ENCODE assay signal across 10 mouse cellular contexts in the genomic region with DNA sequence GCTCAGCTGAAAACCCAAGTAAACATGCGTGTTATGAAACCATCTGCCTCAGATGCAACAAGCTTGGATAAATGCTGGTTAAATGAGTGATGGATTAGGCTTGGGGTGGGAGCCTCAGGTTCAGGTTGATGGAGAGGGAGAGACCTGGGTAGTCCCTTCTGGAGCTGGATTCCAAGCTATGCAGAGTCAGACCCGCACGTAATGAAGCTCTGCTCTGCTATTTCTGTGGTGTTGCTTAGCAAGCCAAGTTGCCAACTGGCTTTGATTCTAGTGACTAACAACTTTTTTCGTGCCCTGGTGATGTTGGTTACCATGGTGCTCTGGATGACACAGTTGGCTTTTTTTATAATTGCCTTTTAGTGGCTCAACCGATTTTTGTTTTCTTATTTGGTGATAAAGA. TPM values are rescaled to one million over a fixed set of nuclear protein-coding genes. Genes with fewer than 3 reads are reported as not detected.
DNase-seq lines count a peak whose midpoint lies in the region; TF ChIP-seq lines count a peak whose summit lies in the region.
"Had no signal": no experiment of that assay in that cellular context is flagged by ENCODE, and none has a peak within 500 bp of the region (broad histone marks: within the 10 kb centered on the region; RNA-seq: fewer than 3 reads in every experiment).

No protein-coding gene starts in this region.

- peak; percentile 50 for DNase-seq in kidney, adult 11 months
- no peak for DNase-seq in kidney, adult 8-10 months
- peak; percentile 69 for DNase-seq in brain, embryonic 14.5 days (ENCODE audit: low read depth)
- DNase-seq in frontal cortex, postnatal 36 days (ENCODE audit: low spot score in 2 of 2): peak; percentile 62 to 81
- DNase-seq in left cerebral cortex, adult 8-10 months (ENCODE audit: low spot score in 2 of 2): peak; percentile 43 to 77
- DNase-seq in adrenal gland, postnatal 14 days: no peak
- DNase-seq in urinary bladder, postnatal 25 days (ENCODE audit: low spot score): no peak
- no peak for DNase-seq in adrenal gland, adult 18-20 months (ENCODE audit: low spot score in 2 of 2)
- DNase-seq: gastrocnemius, postnatal 10 days; spleen, adult 18-20 months had no signal

- no peak for TF ChIP-seq CTCF in brain, embryonic 14.5 days (IDR thresholded peaks at IDR 0.05; ENCODE audit: borderline replicate concordance, extremely low read depth, insufficient read depth, insufficient read length)

- no peak for TF ChIP-seq POLR2A in brain, embryonic 14.5 days (IDR thresholded peaks at IDR 0.05; ENCODE audit: borderline replicate concordance, extremely low read depth, insufficient read depth, insufficient read length, poor library complexity, severe bottlenecking)

RNA-seq across cellular contexts. Expression of a gene that starts 11.9 kb away (rescaled TPM):
- polyA plus RNA-seq in brain, embryonic 14.5 days (2012; rRNA removed): 3.7 and 5.8 TPM in 2 replicates
- total RNA-seq in left cerebral cortex, adult 8-10 months (2022): 100 to 1,000 TPM in 1 of 4 experiments, 10 to 100 TPM in 3; 92.3 to 104 (median 96.8) TPM
- total RNA-seq in adrenal gland, postnatal 14 days (2021): 0.41 and 0.48 TPM in 2 replicates
- under 1 TPM; 0.29 to 0.33 TPM for total RNA-seq in adrenal gland, adult 18-20 months (2021)

Comparison
In these comparisons a context has a peak if more than half of its experiments do, and no peak if none do; other contexts are left out.
1. DNase-seq: peak in kidney, adult 11 months (single experiment), brain, embryonic 14.5 days (single experiment), frontal cortex, postnatal 36 days (2 of 2) and left cerebral cortex, adult 8-10 months (2 of 2); none in kidney, adult 8-10 months (0 of 2), adrenal gland, postnatal 14 days (single experiment), urinary bladder, postnatal 25 days (single experiment) and adrenal gland, adult 18-20 months (0 of 2).
2. RNA of a gene that starts 11.9 kb away (total RNA-seq): 92.3 to 104 TPM in left cerebral cortex, adult 8-10 months; 0.41 to 0.48 TPM in adrenal gland, postnatal 14 days and 0.29 to 0.33 TPM in adrenal gland, adult 18-20 months; every median in the first group is over 10 times any median in the second.